Mouse (Mus musculus) frontal cortex, adult (tissue): ENCODE results near the gene Smurf2.
A peak's percentile ranks its signal among the peaks of the same experiment; 100 is the strongest.

ENCODE experiments used
- ATAC-seq: cut with Nextera tagmentation; 2 replicates; pipeline ENCODE4 v1.9.2; 2017; ENCODE audit warnings: mild to moderate bottlenecking, moderate library complexity, mixed read lengths; ENCODE audit not compliant: low TSS enrichment

Smurf2 gene

DNA sequence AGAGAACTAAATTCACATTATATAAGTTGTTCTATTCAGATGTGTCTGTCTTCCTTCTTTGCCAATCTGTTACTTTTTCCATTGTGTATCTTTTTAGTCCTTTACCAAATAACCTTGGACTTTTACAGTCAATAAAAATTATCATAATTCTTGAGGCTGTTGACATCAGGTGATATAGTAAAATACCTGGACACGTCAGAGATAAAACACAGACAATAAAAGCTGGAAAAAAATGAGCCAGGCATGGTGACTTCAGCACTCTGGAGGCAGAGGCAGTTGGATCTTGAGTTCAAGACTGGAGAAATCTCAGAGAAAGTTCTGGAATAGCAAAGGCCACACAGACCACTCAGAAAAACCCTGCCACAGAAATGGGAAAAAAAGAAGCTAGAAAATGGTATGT lies 13.3 kb downstream of the Smurf2 start:
- no peak for ATAC-seq

DNA sequence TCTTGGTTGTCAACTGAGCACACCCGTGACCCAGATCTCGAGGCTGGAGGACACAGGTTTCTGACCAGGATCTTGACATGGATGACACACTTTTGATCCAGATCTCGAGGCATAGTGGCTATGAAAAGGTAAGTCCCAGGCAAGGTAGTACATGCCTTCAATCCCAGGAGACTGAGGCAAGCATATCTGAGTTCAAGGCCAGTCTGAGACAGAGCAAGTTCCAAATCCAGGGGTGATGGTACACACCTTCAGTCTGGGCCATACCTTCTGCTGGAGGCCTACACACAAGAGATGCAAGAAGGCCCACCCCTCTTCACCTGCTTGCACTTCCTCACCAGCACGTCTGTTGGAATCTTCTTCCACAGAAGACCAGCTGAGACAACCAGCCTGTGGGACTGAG lies 14.8 kb downstream of the Smurf2 start:
- ATAC-seq = no peak

DNA sequence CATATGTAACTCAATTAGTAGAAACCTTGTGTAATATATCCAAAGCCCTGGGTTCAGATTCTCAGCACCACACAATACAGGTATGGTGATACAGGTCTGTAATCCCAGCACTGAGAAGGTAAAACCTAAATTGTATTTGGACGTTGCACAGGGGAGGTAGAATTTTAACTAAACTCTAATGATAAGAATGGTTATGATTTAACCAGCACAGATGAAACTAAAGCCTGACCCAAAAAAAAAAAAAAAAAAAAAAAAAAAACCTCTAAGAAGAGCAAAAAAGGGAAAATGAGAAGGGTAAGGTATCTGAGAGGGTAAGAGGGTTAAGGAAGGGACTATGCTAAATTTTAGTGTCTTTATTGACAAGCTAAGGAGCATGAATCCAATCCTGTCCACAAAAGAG lies 20.7 kb downstream of the Smurf2 start:
- ATAC-seq = no peak

DNA sequence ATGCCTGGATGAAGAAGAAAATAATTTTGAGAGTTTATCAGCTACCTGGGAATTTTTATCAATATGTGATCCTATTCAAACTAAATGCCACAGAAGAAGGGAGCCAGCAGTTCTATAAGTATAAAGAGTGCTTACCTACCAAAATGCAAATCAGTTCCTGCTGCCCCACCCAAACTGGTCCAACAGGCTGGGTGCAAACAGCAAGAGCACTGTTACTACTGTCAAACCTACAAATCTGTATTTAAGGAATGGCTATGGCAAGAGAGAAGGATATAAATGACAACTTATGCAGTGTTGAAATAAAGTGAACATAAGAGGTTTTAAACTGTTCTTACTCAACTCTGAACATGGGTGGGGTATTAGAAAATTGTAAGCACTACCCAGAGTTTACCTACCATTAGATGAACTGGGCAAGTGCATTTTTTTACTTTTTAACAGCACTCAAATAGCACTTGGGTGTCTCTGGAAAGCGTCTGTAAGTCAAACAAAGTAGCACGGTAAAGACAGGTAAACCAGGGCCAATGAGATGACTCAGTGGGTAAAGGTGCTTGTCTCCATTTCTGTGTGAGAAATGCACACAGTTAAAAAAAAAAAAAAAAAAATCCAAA lies 23.9 kb downstream of the Smurf2 start:
- no peak for ATAC-seq

DNA sequence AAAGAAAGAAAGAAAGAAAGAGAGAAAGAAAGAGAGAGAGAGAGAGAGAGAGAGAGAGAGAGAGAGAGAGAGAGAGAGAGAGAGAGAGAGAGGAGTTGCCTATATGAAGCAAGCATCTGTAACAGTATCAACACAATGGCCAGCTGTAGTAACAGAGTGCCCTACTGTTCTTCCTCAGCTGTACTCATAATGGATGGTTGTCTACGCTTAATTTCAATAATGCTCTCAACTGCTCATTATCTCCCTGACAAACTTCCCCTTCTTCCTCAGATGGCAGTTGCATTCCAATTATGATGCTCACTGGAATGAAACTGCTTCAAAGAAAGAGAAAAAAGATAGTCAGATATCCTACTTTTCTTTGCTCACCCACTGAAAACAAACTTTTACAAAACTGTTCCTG lies 36.9 kb downstream of the Smurf2 start:
- ATAC-seq = no peak

DNA sequence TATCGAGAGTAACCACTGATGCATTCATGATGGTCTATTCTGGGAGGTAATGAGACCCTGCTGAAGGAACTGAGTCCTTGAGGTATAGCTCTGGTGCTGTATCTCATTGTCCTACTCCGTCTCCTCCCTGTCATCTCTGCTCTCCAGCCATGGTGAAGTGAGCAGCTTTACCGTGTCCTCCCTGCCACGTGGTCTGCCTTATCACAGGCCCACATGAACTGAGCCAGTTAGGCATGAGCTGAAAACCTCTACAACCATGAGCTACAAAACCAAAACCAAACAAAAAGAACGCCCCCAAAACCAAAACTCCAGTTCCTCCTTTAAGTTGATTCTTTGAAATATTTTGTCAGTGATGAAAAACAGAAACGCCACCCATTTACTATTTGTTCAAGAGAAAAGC lies 47.9 kb downstream of the Smurf2 start:
- no peak for ATAC-seq

DNA sequence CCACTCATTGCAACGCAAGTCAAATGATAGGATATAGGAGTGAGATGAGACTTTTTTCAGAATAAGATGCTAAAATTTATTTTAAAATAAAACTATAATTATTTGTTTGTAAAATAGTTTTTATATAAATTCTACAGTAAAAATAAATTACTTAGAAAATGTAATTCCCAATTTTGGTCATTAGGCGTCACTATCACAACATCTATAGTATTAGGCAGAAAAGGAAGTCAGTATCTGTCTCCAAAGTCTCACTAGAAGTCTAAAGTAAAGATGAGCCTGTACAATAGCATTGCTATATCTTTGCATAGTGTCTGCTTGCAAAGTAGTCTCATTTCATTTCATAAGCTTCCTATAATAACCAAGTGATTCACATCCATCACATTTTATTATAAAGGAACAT lies 69.1 kb downstream of the Smurf2 start:
- no peak for ATAC-seq

DNA sequence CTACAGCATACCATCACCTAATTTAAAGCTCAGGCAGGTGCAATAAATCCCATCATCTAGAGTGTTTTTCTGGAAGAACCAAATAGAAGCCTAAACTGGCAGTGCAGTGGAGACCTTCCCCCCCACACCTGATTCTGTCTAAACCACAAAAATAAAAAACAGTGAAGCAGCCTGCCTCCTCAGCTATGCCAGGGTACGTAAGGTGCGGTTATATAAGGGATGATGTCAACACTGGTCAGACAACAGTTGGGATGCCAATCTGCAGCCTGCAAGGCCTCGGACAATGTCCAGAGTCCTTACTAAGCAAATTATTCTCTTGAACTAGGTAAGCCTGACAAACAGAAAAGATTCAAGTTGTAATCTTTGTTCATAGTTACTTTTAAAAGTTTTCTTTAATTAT lies 78.5 kb downstream of the Smurf2 start:
- ATAC-seq = no peak

DNA sequence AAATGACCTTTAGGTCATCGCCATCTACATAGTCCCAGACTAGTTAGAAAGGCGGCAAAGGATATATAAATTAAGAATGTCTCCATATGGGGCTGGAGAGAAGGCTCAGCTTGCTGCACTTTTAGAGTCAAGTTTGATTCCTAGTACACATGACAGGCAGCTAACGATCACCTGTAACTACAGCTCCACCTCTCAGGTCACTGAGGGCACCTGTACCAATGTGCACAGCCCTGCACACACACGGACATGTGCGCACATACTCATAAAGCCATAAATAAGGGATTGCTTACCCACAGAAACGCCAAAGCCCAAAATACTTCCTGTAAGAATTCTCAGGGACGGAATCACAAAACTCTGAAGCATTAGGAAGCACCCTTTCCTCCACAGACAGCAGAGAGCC lies 92.4 kb downstream of the Smurf2 start:
- ATAC-seq = no peak

DNA sequence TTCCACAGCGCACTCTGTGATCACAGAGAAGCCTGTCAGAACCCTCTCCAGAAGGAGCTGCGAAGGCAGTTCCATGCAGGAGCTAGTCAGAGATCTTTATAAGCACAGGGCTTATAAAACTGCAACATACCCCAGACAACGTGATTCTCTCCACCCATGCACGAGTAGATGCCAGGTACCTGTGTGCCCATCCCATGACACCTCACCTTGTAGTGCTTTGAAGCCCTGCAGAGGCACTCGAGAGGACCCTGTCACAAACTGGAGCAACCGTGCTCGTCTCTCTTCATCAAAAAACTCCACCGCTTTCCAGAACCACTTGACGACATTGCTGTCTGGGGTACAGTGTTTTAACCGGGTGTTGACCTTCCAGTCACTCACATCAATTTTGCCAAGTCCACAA lies 96.1 kb downstream of the Smurf2 start:
- no peak; the same call in 1 of the 2 replicates for ATAC-seq

DNA sequence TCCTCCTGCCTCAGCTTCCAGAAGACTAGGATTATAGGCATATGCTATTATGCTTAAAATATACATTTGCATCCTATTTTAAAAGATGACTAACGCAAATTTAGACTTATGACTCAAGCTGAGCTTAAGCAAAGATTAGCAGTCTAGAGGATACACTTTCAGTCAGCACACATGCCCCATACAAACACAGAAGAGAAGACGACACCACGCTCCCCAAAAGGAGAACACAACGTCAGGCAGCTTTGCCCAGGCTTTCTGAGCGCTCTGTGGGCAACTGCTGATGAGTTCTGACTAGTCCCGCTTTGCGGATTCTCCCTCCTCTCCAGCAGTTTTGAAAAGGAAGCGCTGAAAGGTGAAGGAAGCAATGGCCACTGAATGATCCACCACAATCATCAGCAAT lies 96.8 kb downstream of the Smurf2 start:
- peak; percentile 50; the same call in 1 of the 2 replicates for ATAC-seq

DNA sequence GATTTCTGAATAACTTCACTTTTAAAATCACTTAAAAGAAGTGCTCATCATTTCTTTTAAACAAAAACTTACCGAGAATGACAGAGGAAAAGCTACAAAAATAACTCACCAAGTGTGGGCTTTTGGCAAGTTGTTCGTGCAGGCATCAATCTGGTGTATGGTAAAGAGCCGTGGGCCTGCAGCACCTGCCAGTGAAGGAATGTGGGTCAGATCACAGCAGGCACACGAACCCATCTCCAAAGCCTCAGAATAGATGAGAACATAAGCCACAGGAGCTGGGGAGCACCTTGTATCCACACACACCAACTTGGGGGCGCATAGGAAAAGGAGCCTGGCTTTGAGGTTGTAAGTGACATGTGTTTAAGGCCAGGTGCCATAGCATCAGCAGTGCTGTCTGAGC lies 97.6 kb downstream of the Smurf2 start:
- ATAC-seq = peak; percentile 75

DNA sequence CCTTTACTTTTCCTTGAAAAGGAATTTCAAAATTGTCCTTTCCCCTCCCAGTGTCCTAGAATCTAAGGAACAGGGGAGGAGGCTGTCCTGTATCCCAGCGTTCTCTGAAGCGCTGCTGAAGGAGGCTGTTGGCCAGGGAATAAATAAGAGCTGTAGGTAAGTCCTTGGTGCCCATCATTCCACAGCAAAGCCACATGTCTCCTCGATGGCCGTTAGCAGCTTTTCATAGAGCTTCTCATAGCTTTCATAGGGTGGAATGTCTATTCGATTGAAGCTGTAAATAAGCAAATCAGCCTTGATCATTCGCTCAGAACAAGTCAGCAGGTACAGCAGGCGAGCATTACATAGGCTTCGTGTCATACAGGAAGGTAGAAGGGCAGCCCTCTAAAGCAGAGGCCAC lies 98.0 kb downstream of the Smurf2 start:
- ATAC-seq = no peak

DNA sequence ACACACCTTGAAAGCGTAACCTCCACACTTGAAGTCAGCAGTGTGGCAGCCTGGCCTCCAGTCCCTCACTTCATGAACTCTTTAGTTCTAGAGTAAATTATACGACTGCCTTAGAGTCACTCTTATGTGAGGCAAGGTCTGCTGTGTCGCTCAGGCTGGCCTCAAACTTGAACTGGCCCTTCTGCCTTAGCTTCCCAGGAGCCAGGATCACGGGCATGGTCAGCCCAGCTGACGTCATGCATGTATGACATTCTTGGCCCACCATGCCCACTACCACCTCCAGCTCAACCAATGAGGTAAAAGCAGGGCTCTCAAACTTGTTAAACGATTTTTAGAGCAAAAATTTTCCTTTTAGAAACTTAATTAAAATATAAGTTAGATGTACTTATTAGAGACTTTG lies 99.1 kb downstream of the Smurf2 start:
- ATAC-seq = no peak

DNA sequence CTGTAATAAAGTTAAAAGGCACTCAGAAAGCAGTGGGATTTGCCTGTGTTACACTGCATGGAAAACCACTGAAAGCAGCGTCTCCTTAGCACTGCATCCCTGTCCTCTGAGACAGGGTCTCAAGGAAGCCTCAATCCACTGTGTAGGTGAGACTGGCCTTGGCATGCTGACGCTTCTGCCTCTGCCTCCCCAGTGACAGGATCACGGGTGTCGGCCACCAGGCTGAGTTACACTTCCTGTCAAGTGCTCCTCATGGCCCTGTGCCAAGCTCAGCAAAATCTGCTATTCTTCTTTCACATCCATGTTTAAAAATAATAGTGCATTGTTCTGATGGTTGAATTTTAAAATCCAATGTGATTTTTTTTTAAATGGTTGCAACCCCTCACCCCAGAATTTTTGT lies 99.5 kb downstream of the Smurf2 start:
- ATAC-seq = no peak

DNA sequence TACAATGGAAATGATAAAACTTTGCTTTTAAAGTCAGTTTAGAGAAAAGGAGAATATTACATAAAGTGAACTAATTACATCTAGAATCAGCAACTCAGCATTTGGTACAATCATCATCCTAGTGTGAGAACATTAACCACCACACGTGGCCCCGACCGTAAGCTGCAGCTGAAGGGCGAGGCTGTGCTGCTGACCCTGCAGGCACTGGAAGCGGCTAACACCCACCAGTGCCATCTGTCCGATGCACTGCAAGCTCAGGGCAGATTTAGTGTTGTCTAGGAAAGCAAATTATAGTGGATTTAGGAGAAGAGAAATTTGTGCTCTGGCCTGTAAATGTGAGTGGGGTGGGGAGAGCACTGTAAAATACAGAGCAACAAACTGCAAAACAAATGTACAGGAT lies 100.3 kb downstream of the Smurf2 start:
- no peak for ATAC-seq

DNA sequence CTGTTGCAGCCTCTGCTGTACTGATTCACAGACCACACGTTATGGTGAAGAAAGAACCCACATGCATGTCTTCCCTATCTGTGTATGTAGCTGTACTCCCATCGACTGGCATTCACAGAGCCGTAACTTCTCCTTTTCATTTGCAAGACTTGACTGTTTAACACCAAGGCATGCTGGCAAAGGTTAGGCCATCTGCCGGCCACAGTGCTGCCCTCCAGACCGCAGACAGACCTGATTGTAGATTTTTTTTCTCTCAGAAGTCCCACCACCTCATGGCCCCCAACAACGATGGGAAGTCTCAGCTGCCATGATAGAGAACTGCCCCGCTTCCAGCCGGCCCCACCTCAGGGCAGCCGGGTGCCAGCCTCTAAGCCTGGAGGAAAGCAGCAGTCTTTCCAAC lies 100.9 kb downstream of the Smurf2 start:
- ATAC-seq = no peak

DNA sequence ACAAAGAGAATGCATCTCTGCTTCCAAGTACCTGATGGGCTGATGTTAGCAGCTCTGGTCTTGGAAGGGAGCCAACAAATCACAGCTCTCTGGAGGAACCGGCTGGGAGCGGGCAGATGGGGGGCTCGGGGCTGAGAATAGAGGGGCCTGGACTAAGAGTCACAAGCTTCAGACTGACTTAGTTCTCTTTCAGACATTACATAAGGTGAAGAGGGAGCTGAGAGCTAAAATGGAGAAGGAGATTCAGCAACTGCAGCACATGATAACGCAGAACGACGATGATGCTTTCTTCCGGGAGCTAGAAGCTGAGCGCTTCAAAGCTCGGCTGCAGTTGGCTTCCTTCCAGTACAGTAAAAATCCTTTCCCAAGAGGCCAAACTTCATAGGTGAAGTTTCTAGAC lies 102.2 kb downstream of the Smurf2 start:
- no peak for ATAC-seq

DNA sequence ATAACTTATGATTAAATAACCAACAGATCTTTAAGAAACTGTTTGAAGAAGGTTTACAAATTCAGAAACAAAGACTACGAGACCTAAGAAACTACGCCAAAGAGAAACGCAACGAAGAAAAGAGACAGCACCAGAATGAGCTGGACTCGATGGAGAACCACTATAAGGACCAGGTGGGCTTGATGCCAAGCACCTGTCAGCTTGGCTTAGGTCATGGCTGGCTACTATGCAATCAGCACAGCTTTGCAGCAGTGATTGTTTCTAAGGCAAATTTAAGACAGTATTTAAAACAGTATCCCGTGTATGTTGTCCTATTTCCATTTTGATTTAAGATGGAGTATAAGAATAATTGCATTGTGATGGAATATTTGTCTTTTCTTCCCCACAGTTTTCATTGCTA lies 102.7 kb downstream of the Smurf2 start:
- ATAC-seq = no peak

DNA sequence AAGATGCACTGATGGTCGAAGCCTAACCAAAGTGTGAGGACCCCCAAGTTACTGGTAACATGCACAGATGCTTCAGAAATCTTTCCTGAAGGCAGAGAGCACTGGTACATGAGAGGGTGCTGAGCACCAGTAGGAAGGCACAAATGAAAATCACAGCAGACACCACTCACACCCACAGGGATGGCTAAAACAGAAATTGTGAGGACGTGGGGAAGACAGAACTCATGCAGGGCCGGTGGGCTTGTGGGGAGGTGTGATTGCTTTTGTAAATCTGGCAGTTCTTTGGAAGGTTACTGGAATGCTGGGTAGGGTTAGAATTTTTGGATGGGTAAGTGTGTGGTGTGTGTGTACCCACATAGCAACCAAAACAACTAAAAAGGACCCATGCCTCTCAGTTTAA lies 103.4 kb downstream of the Smurf2 start:
- ATAC-seq = 0 out of 2 replicates have a peak, but pooled peaks have one; percentile 24

DNA sequence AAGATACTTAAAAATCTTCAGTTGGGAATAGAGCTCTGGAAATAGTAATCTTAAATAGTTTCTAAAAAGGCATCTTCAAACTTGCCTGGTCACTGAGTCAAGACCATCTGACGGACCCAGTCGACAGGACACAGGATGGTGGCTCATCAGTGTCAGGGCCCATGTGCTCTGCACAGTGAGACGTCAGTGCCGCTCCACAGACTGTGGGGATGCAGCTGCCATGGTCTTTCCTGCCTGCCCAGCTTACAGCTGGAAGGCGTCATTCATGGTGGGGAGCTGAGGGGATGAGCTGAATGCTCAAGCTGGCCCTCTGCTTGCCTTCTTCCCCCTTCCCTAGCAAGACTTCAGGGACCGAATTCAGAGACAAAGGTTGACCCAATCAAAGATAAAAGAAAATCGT lies 104.2 kb downstream of the Smurf2 start:
- no peak for ATAC-seq

DNA sequence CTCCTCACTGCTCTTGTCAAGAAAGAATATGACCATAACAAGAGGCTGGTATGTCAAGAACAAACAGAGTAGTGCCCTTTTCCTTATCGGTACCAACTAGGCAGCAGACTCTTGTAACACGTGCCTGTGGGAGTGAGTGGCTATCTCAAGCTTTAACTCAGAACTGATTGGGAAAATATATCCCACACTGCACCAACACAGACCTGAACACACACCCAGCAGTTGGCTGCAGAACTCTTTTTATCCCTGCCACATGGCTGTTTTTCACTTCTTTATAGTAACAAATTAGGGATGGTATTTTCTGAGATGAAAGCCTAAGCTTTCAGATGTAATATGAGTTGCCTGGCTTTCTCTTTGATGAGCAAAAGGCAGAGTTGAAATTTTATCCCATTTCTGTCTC lies 104.8 kb downstream of the Smurf2 start:
- no peak for ATAC-seq

DNA sequence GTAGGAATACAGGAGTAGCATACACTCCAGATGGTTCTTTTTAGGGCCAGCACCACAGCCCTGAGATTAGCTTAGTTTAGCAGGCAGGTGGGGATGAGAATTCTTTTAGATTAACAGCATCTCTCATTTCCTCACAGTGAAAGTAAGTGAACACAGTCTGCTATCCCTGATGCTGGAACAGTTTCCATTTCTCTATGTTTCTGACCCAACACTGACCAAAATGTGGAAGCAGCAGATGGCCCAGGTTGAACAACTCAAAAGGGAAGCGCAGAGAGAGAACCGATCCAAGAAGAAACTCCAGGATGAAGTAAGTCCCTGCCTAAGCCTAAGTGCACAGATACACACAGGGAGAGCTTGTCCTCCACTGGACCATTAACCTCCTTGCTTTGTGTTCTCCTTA lies 105.2 kb downstream of the Smurf2 start:
- no peak; the same call in none of the 2 replicates for ATAC-seq

DNA sequence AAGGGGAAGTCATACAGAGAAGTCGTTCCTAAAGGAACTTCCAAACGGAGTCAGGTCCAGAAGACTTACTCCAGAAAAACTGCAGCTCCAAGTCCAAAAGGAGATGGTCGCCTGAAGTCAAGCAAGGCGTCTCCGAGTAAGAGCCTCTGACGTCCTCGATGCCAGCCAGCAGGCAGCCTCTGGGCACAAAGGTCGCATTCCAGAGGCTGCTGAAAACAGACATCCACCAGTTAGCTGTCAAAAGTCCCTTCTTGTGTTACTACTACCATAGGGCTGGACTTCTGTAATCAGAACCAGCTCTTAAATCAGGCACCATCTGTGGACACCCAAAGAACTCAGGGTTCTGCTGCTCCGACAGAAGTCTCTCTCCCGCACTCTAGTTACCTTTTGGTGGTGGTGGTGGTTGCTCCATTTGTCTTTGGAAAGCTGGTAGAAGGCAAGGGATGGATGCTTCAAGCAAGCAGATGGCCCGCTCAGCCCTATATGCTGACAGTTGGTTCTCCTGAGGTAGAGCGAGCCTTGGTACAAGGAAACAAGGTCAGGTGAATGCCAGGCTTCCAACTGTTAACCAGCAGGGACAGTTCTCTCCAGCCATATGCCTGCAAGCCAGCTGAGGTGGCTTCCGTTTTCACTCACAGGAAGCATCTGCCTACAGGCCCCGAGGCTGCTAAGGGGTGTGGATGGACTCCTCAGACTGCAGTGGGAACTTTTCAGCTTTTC lies 105.8 kb downstream of the Smurf2 start:
- peak; percentile 48 for ATAC-seq
